Mouse (Mus musculus) layer of hippocampus, postnatal 10 days (tissue): ENCODE results near the gene Cdk17. TPM values are rescaled to one million over a fixed set of nuclear protein-coding genes. Genes with fewer than 3 reads are reported as not detected.

Experiments
- DNase-seq, 2 experiments: peaks; one replicate each; pipeline ENCODE4 v3.0.0; 2021; ENCODE audit warnings: low spot score in 2 of 2
- long read RNA-seq: library from polyadenylated mRNA; stranded (forward); transcript quantifications from one replicate; pipeline ENCODE4 v2.0.0, GENCODE M21; 2023
- total RNA-seq, 2 experiments: library from RNA; stranded (reverse); gene quantifications; 2 replicates each; pipeline ENCODE4 v1.2.3; 2021

Gene Cdk17
- 100 to 1,000 TPM; 116 to 120 TPM for total RNA-seq
- long read RNA-seq, transcript Cdk17-201 (17 exons, 3,615 nt) = major isoform, 67 of 106 reads
- long read RNA-seq, partial matches to known transcripts = 31 of 106 reads
- long read RNA-seq, other reads (novel, unspliced or antisense) = 8 of 106 reads

DNA sequence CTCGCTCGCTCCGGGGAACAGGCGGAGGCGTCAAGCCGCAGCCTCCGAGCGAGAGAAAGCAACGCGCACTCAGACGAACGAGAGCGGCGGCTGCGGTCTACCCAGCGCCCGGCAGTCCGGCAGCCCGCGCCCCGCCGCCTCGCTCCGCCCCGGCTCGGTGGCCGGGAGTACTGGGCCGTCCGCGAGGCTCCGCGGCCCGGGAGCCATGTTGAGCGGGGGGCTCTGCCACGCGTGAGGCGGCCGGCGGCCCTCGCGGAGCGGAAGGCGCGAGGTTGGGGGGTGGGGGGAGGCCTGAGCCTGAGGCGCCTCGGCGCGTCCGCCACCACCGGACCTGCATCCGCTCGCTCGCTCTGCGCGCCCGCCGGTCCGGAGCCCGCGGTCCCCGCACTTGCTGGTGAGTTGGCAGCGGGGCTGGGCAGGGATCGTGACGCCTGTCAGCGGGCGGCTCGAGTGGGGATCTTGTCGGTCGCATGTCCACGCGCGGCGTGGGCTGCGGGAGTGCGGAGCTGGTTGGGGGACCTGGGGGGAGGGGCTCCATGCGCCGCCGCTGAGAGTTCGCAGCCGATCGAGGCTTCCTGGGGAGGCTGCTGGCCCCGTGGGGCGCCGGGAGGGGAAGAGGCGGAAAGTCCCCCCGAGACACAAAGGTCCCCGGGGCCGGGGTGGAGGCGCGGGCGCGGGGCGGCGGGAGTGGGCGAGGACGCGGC lies at the start of gene Cdk17:
TSS of gene Cdk17 (plus strand) at position 69 of the 704 bp plus-strand sequence.
- peak; percentile 72 to 80 for DNase-seq

DNA sequence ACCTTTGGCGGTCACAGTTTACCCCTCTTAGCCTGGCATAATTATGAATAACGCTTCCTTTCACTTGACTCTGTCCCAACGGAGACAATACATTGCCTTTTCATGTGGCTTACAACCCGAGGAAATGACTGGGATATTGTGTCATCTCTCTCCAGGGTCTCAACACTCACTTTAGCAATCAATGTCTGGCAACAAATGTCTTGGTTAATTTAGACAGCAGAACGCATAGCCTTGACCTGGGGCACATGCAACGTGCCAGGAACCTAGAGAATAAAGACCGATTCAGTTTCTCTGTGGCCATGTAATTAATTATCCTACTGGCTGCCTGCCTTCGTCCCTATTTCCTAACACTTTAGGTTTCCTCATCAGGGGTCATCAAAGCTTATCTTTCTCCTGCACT lies 49.3 kb upstream of the Cdk17 start:
- no peak for DNase-seq

DNA sequence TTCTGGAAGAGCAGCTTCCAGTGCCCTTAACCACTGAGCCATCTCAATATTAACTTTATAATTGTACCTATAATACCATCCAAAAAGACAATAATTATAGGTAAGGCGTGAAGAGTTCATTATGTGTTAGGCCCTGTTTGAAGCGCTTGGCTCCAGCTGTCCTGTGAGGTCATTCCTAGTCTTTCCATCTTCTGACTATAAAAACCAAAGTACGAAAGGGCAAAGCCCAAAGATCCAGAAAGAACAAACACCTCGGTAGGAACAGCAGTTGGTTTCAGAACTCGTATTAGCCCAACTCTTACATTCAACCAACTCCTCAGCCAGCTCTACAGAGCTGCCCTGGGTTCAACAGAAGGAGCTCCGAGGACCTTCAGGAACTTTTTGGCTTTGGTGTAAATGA lies 48.7 kb upstream of the Cdk17 start:
- DNase-seq = no peak

DNA sequence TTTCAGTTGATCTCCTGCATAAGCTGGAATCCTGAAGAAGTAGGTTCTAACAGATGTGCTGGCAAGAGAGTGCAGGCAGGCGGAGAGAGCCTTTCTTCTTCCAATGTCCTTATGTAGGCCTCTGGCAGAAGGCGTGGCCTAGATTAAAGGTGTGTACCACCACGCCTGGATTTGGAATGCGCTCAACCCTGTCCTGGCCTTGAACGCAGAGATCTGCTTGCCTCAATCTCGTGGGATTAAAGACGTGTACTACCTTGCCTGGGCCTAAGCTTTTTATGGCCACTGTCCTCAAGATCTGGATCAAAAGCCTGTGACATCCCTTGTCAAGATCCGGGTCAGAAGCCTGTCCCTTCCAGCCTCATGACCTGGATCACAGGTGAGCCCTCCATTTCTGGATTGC lies 46.7 kb upstream of the Cdk17 start:
- no peak for DNase-seq

DNA sequence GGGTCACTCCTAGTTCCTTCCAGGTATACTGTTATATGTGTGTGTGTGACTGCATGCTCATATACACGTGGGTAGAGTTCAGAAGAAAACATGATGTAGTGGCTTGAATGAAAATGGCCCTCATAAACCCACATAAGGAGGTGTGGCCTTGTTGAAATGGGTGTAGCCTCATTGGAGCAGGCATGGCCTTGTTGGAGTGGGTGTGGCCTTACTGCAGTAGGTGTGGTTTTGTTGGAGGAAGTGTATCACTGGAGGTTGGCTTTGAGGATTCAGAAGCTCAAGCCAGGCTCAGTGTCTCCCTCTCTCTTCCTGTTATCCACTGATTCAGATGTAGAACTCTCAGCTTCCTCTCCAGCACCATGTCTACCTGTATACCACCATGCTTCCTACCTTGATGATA lies 45.9 kb upstream of the Cdk17 start:
- DNase-seq = no peak

DNA sequence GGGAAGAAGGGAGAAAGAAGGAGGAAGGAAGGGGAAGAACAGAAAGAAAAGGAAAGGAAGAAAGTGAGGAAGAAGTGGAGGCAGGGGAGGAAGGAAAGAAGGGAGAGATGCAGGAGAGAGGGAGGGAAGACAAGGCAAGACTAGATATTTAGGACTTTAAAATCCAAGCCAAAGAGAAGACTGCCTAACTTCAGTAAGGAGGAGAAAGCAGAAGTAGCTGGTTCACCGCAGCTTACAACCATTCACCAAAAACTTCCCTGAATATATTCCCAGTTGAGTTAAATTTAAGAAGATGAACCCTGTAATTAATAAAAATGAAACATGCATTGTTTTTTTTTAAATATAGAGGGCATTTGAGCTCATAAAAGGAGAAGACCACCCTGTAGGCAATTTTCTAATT lies 44.9 kb upstream of the Cdk17 start:
- DNase-seq = no peak

DNA sequence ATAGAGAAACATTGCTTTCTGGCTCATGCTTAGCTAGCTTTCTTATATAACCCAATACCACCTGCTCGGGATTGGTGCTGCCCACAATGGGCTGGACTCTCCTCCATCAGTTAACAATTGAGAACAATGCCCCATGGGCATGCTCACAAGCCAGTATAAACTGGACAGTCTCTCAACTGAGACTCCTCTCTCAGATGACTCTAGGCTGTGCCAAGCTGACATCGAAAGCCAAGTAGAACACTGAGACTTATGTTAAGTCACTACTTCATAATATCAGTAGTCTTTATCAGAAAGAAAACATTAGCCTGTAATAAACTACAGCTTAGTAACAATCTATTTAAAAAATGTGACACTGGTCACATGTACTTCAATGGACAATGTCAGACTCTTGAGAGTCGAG lies 44.0 kb upstream of the Cdk17 start:
- no peak for DNase-seq

DNA sequence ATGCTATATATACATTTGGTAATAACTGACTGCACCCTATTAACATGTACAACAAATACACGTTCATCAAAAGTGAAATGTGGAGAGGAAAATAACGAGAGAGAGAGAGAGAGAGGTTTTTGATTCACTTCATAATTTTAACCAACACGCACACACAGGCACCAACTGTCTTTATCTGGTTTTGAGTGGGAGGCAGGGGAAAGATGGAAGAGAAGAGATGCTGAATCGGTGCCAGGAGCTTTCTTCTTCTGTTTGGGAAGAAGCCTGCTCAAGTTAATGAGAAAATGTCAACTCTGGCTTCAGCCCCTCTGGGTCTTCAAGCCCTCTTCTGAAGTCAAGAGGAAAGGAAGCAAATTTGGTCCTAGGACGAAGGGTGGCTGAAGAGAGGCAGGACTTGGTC lies 40.9 kb upstream of the Cdk17 start:
- DNase-seq = peak in 1 of 2 experiments; percentile 46

DNA sequence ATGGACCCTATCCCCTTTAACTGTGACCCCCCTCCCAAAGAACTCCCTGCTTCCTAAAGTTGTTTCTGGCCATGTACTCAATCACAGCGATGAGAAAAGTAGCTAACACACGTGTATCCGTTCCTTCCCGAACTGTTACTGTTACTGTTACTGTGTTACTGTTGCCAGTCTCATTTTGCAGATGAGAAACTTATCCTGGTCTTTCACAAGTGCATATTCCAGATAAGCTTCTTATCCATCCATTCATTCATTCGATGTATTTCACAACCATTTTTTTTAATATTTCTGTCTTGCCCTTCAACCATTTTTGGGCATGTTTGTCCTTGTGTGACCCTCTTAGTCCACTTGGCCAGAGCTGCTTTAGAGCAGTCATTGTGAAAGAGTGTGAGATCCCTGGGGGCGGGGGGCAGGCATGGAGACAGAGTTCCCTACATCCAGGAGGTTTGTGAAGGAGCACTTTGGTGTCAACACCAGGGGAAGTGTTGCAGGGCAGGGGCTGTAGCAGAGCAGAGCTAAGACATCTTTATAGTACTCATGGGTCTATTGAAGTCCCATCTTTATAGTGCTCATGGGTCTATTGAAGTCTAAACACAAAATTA lies 39.3 kb upstream of the Cdk17 start:
- no peak for DNase-seq

DNA sequence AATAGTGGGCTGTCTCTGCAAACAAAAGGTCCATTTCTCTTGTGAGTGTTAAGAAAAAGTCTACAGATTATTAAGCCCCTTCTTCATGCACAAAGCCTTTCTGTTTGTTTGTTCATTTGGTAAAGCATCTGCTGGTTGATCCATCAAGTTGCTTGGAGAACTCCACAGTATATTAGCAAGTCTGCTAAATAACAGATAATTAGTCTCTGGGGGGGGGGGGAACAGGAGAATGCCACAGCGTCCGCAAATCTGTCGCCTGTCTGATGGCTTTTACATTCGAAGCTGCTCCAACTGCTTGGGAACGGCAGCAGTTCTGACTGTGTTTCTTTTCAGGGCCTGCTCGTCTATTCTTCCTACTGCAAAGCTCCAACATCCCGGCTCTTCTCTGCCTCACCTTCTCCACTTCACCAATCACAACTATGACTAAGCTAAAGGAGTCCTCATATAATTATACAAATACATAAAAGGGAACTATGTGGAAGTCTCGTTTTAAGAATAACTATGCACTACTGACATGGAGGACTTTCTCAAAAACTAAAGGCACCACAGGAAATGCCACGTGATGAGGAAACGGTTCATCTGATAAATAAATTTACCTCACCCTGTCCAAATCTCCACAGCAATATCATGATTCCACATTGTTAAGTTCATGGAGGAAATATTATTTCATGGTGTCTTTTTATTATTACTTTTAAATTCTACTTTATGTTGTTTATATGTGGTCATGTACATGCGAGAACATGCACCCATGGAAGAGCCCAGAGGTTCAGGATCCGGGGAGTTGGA lies 38.1 kb upstream of the Cdk17 start:
- no peak for DNase-seq

DNA sequence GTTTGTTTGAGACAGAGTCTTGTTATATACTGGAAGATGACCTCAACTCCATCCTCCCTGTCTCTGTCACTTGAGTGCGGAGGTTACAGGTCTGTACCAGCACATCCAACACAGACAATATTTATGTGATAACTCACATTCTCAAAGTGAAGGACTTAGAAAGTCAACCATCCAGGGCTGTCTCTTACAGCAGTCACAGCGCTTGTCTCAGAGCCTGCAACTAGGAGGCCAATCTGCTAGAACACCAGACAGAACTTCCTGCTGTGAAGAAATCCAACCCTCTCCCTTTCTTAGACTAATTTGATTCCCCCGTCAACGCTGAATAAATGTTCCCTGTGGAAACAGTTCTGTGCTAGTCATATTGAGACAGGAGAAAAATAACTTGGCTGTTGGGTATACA lies 37.4 kb upstream of the Cdk17 start:
- DNase-seq = no peak

DNA sequence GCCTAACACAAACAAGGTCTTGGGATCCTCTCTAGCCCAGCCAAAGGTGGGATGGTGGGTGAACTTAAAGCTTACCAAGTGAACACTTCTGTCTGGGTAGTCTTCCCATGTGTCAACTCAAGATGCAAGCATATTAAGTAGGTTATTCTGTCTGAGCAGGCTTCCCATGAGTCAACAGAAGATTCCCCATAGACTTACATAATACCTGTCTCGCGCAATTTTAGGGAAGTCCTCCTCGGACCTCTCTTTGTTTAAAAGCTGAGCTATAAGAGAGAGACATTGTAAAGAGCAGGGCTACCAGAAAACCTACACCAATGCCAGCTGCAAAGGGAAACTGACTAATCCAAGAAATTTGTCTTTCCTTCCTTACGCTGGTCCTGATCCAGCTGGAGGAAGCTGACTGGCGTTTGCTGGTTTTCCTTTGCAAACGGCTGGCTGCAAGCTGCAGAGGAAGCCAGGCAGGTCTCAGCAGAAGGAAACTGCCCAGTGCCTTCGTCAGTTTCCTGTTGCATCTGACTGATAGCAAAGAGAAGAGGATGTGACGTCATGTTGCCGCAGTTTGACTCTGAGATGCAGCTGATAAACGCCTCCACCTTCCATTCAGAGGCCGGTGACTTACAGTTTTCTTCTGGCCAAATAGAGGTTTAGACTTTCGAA lies 36.6 kb upstream of the Cdk17 start:
- DNase-seq = no peak

DNA sequence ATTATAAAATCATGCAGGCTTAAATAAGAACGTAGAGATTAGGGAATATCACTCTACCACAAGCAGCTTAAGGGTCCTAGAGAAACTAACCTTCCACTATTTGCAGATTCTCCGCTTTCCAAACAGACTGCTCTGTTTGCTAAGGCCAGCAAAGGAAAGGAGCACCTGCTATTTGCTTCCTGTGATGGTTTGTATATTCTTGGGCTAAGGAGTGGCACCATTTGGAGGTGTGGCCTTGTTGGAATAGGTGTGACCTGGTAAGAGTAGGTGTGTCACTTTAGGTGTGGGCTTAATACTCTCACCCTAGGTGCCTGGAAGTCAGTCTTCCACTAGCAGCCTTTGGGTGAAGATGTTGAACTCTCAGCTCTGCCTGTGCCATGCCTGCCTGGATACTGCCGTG lies 34.6 kb upstream of the Cdk17 start:
- DNase-seq = no peak

DNA sequence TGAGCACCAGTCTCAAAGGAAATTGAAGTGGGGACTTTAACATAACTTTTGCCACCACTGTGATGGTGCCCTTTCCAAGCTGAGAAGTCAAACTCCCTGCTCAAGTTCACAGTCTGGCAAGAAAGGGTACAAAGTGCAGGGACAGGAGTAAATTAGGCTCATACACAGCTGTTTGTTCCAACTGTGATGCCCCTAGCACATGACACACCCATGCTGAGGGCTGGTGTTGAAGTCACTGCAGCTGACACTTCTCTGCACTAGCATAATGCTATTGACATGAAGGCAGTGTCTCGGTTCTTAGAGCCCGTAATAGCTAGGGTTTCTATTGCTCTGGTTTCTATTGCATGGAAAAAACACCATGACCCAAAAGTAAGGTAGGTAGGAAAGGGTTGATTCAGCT lies 32.1 kb upstream of the Cdk17 start:
- no peak for DNase-seq

DNA sequence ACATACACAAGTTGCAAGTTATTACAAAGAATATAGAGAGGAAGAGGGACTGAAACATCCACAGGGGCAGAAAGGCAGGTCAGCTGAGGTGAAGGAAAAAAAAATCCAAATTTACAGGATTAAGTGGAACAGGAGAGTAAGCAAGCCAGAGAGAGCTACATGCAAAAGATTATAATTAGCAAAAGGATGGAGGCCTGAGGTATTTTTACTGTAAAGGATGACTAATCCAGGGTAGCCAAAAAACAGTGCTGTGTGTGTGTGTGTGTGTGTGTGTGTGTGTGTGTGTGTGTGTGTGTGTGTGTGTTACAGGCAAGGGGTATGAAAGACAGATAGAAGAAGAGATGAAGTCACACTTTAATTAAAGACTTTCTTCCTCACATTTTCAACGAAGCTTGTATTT lies 31.3 kb upstream of the Cdk17 start:
- no peak for DNase-seq

DNA sequence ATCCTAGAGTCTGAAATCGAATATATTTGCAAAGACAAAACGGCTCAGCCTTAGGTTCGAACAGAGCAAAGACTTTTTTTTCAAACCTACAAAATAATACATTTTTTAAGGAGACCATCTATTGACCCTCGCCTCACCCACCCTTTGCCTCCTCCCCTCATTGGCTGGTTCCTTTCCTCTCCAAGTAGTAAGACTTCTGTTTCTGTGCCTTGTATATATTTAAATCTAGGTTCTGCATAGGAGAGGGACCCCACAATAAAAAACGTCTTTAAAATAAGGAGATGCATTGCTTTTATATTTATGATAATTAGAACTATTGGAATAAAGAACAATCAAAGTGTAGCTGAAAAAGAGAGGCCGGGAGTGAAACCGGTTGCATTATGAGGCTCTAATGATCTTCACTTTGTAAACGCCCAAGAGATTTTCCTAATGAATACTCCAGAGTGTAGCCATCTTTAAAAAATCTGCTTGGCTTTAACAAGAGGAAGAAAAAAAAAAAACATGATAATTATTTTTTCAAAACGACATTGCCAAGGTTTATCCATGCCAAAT lies 30.7 kb upstream of the Cdk17 start:
- DNase-seq = no peak

DNA sequence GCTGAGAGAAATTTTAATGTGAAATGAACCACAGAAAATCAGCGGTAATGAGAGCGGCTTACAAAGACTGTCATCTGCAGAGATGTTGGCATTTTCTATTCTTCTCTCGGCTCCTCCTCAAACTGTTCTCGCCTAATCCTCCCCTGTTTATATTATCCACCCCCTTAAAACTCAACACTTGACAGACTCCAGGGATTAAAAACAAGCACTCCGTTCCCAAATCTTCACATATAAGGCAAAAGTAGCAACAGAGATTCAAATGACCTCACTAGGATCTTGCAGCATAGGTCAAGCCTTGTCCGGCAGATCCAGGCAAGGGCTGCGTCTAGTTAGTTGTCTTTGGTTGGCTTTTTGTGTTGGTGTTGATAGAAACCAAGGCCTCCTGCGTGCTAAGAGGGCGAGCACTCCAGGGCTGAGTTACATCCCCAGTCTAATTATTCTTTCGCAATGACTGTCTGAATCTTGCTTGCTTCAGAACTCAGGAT lies 30.2 kb upstream of the Cdk17 start:
- DNase-seq = no peak

DNA sequence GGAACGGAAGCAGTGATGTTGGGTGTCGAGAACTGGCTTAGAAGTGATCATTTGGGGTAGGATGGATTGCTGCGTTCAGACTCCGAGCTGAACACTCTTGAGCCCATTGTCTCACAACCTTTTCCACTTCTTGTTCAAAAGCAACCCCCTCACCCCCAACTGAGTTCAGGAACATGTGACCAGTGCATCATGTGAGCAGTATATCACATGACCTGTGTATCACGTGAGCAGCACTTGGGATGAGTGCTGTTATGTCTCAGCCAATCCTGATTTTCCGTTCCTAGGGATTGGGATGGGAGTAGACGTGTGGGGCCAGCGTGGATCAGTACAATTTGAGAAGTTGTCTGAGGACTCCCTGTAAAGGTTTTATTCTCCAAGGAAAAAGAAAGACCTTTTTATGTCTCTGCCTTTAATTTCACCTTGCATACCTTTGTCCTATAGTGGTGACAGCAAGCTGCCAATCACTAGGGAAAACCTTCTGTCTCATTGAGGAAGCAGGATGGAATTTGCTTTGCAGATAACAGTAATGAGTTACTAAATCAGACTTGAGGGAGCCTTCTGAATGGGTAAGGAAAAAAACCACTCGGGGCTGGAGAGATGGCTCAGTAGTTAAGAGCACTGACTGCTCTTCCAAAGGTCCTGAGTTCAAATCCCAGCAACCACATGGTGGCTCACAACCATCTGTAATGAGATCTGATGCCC lies 28.7 kb upstream of the Cdk17 start:
- no peak for DNase-seq

DNA sequence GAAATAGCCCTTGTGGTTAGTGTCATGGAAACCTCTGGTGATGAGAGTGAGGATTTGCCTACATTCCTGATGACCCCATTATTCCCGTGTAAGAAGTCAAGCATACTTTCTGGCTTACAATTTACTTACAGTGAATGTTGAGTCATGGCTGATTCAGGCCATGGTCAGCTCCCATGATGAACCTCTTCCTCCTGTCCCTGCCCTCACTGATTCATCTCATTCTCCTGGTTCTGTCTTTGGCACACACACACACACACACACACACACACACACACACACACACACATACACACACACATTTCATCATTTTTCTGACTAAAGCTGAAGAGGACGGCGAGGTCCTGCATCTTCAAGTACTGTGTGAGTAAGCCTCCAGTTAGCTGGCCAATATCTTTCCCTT lies 21.9 kb upstream of the Cdk17 start:
- DNase-seq = no peak

DNA sequence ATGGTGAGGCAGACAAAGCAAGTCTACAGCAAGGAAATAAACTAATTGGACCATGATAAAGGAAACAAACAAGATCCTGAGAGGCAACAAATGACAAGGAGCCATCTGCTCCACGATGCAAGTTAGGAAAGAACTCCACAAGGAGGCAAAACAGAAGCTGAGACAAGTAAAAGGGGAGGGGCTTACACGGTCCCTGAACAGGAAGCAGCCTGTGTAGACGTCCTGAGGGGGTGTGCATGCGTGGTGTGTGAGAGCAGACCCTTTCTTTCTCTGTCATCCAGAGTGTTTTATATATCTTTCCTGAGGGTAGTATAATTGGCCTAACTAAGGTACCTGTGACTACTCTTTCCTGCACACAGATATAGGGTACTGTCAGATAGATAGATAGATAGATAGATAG lies 19.9 kb upstream of the Cdk17 start:
- DNase-seq = no peak
